Mouse (Mus musculus): ENCODE results near the gene Srr.
A peak's percentile ranks its signal among the peaks of the same experiment; 100 is the strongest.

The Srr gene

DNA sequence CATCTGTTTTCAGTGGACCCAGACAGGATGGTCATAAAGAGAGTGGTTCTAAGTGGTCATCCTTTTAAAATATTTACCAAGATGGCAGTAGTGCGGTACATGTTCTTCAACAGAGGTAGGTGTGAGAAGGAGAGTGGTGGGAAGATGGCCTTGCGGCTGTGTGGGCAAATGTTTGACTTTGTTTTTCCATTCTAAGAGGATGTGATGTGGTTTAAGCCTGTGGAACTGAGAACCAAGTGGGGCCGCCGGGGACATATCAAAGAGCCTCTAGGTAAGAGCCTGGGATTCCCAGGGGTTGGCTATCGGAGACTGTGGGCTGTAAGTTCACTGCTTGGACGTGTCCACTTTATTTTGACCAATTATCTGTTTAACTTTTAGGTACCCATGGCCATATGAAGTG lies 17.9 kb downstream of the Srr start:
- DNase-seq (ENCODE audit: low read depth, low spot score), result no peak

- no peak for DNase-seq (ENCODE audit: low read depth, low spot score)
These were observed 23.3 kb downstream of the Srr start for GRCm38 (mm10) chr11:74902416-74902815.

GRCm38 (mm10) chr11:74901555-74901954 lies 24.2 kb downstream of the Srr start:
- DNase-seq (ENCODE audit: low read depth, low spot score), result no peak

GRCm38 (mm10) chr11:74898517-74898827 lies 27.3 kb downstream of the Srr start:
- DNase-seq (ENCODE audit: low read depth, low spot score), result no peak

- peak; percentile 87 for DNase-seq (ENCODE audit: low read depth, low spot score)
These were observed 27.9 kb downstream of the Srr start, which contains the start of gene Tsr1 for GRCm38 (mm10) chr11:74897678-74898516. Gene Tsr1 (plus strand): TSS chr11:74898071.

DNA sequence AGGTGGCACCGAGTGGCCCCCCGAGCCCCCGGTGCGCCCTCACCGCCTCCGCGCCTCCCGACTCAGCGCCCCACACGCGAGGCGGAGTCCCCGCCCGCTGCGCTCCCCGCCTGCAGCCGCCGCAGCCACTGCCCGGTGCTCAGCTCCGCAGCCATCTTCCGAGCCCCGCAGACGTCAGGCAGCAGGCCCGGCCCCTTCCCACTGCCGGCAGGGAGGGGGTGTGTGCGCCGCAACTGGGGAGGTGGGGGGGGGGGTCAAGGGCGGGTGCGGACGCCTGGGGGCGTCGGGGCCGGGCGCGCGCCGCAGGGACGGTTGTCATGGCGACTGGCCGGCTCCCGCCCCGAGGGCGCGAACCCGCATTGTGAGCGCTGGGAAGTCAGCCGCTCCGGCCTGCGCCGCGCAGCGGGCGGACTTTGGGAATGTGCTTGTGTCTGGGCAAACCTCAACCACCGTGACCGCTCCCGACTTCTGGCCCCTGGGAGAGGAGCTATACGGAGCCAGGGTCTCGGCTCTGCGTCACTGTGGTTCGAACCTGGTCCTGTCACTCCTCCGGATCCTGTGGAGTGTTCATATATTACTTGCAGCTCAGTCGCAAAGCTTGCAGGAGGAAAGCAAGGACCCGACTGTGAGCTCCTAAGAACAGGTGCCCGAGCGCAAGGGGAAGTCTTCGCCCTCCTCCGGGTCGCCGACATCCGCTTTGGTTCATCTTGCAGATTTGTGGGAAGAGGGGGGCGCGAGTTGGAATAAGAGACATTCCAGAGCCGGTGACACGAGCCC lies 28.7 kb downstream of the Srr start, which contains the start of gene Sgsm2:
Gene Sgsm2 (minus strand): TSS at position 160 of the 777 bp plus-strand sequence.
- peak; percentile 60 for DNase-seq (ENCODE audit: low read depth, low spot score)

DNA sequence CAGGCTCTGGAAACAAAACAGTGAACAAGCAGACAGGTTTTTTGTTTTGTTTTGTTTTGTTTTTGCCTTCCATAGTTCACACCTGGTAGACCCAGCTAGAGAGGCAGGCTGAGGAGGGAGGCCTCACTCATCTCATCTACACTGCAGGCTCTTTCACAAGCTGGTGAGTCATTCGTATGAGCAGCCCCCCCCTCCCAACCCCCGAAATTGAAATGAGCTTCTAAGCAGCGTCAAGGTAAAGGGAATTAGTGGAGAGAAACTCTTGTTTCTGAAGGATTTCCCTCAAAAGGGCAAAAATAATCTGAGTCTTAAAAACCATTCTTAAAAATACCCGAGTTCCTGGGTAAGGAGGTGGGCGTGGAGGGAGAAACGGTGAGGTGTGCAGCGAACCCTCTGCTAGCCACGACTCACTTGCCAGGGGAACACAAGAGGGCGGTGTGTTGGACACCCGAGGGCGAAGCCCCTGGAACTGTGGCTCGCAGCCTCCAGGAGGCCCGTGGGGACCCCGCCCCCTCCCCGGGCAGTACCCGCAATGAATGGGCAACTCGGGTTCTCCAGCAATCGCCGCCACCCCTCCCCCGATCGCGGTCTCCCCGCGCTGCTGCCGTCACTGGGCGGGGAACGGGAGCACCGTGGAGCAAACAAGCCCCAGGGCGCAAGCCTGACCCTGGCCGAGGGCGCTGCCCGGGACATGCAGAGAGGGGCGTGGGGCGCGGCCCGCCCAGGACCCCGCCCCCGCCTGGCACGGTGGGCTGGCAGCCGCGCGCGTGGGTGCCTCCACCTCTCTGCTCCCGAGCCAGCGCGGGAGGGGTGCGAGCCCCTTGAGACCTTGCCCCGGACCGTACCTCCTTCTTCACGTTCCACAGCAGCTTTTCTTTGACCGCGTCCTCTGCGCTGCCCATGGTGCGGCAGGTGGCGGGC lies 29.5 kb downstream of the Srr start:
- peak; percentile 20 for DNase-seq (ENCODE audit: low read depth, low spot score)

DNA sequence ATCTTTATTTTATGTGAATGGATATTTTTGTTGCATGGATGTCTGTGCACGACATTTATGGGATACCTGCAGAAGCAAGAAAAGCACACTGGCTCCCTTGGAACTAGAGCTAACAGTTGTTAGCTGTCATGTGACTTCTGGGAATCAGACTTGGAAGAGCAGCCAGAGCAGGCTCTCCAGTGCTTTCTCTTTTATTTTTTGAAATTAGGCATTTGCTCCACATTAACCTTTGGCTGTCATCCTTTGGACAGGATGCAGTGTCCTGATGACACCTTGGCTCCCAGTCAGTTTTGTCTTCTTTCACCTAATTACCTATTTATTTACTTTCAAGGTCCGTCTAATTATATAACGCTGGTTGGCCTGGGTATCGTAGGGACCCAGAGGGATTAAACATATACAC lies 31.1 kb downstream of the Srr start:
- DNase-seq (ENCODE audit: low read depth, low spot score), result no peak

- DNase-seq (ENCODE audit: low read depth, low spot score), result no peak
These were observed 42.6 kb downstream of the Srr start for GRCm38 (mm10) chr11:74883098-74883497.

DNA sequence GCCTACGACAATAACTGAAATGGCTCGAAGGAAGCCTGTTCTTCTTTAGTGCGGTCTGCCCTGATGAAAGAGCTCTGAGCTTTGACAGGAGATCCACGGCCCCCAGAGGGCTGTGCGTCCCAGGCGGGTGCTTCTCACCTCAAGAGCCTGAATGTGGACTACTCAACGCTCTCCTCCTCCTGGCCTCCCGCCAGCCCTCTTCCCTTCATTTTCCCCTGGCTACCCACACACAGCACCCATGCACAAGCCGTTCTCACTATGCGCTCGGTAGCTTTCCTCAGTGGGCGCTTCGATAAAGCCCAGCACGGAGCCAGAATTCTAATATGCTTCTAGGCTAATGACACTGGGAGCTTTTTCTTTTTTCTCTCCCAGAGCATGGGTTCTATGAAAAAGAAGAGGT lies 43.8 kb downstream of the Srr start:
- DNase-seq (ENCODE audit: low read depth, low spot score), result no peak

DNA sequence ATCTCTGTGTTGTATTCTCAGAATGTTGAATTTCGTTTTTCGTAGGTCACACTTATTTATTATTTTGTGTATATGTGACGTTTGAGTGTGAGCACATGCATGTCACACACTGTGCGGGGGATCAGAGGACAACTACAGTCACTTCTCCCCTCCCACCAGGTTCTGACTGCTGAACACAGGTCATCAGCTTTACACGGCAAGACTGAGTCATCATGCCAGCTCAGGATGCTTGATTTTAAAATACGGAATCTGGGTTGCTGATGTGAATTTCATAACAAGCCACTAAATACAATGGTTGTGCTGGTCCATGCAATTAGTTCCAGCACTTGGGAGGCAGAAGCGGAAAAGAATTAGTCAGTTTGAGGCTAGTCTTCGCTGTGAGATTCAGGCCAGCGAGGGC lies 44.7 kb downstream of the Srr start:
- DNase-seq (ENCODE audit: low read depth, low spot score), result no peak

- DNase-seq (ENCODE audit: low read depth, low spot score), result no peak
These were observed 48.9 kb downstream of the Srr start for GRCm38 (mm10) chr11:74876801-74877200.

DNA sequence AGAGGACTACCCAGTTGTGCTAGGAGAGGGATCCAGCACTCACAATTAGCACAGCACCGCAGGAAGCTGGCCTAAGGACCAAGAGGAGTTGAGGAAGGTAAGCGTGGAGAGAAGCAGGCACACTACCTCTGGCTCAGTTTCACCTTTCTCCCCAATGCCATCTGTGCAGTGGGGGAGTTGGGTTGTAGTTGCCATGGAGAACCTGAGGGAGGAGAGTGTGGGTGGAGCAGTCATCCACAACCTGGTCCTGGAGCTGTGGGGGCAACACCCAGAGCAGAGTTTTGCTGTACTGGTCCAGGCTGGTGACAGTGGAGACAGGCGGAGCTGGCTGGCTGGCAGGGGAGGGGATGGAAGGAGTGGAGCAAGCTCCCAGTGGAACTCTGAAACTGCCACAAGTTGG lies 51.1 kb downstream of the Srr start:
- no peak for DNase-seq (ENCODE audit: low read depth, low spot score)

- DNase-seq (ENCODE audit: low read depth, low spot score), result no peak
These were observed 54.6 kb downstream of the Srr start for GRCm38 (mm10) chr11:74870991-74871622.

GRCm38 (mm10) chr11:74870544-74870943 lies 55.2 kb downstream of the Srr start:
- DNase-seq (ENCODE audit: low read depth, low spot score), result no peak

GRCm38 (mm10) chr11:74869603-74870002 lies 56.1 kb downstream of the Srr start:
- DNase-seq (ENCODE audit: low read depth, low spot score), result no peak

- DNase-seq (ENCODE audit: low read depth, low spot score), result no peak
These were observed 57.5 kb downstream of the Srr start for GRCm38 (mm10) chr11:74868046-74868760.

DNA sequence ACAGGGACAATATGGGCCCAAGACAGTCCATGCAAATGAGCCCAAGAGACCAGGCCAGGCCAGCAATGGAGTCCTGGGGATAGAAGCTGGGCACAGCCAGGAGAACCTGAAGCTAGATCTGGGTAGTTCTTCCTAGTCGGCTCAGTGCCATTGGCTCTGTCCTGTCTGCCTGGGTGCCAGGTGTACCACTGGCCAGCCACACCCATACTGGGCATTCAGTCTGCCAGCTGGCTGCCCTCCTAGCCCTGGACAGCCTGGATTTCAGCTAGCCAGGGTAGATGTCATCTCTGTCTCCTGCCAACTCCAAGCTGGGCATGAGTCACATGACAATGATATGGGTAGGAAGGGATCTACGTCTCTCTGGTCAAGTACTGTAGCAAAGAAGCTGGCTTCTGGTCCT lies 58.6 kb downstream of the Srr start:
- no peak for DNase-seq (ENCODE audit: low read depth, low spot score)

DNA sequence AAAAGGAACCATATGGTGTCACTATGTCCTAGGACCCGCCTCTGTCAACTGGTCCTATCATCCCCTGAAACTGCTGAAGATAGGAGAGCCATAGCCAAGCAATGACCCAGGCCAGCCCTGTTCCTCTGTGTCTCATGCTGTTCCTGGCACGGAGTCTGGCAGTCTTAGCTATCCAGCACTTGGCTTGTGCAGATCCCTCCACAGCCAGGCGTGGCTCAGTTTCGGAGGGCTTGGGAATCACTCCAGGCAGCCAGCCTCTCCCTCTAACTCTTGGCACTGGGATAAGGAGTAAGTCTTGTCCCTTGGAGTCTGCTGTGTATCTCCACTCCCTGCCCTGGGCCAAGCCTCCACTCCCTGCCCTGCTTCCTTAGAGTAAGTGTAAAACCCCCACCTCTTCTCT lies 59.1 kb downstream of the Srr start:
- DNase-seq (ENCODE audit: low read depth, low spot score), result no peak

DNA sequence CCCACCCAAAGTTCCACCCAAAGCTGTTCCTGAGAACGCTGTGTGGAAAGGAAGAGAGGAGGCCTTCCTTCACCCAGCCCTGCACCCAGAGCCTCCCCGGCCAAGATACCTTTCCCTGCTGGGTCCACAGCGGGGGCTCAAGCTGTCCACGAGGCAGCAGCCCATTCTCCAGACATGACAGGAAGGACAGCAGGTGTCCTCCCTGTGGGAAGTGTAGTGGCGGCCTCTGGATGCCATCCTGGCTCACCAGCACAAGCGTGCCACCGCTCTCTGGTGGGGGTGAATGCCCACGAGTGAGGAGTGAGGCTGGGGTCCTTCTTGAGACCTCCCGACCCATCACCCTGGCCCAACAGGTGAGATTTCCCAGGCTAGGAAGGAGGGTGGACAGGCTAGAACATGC lies 60.5 kb downstream of the Srr start:
- DNase-seq (ENCODE audit: low read depth, low spot score), result no peak

DNA sequence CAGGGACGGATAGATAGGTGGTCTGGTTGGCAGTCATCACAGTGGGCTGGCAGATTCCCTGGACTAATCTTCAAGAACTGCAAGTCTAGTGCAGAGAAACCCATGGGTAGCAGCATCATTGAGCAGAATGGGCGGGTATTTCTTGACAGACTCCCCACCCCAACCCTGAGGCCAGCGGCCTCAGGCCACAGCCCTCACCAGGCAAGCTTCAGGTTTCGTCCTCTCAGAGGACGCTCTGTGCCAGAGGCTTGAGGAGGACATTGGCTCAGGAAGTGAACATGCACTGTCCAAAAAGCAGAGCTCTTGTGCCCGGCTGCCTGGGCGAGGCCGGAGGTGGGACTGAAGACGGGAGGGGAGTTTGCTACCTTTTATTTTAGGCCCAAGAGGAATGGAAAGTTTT lies 61.3 kb downstream of the Srr start:
- no peak for DNase-seq (ENCODE audit: low read depth, low spot score)
